Mouse (Mus musculus): ENCODE data around the gene Grin2b.
"Not testable (repeated sequence)": the region's sequence is repeated elsewhere in the genome, so short reads cannot be mapped to it uniquely, and the experiment has no call there.

Grin2b gene

GRCm38 (mm10) chr6:135706850-135707522 is 466.3 kb downstream of the Grin2b start:
- in situ Hi-C loops (cut with MboI; ENCODE audit: low sequenced_read_pairs): not testable (repeated sequence)

GRCm38 (mm10) chr6:135703655-135704054 is 469.7 kb downstream of the Grin2b start:
- in situ Hi-C loops (cut with MboI; ENCODE audit: low sequenced_read_pairs): no loop called here

GRCm38 (mm10) chr6:135701361-135701760 is 471.9 kb downstream of the Grin2b start:
- in situ Hi-C loops (cut with MboI; ENCODE audit: low sequenced_read_pairs): no loop called here

- in situ Hi-C loops (cut with MboI; ENCODE audit: low sequenced_read_pairs): no loop called here
Observed at GRCm38 (mm10) chr6:135700717-135701345, 472.5 kb downstream of the Grin2b start.

GRCm38 (mm10) chr6:135692533-135692932 is 480.8 kb downstream of the Grin2b start:
- in situ Hi-C loops (cut with MboI; ENCODE audit: low sequenced_read_pairs): no loop called here

GRCm38 (mm10) chr6:135691561-135691960 is 481.8 kb downstream of the Grin2b start:
- in situ Hi-C loops (cut with MboI; ENCODE audit: low sequenced_read_pairs): no loop called here

- in situ Hi-C loops (cut with MboI; ENCODE audit: low sequenced_read_pairs): no loop called here
Observed at GRCm38 (mm10) chr6:135687926-135688325, 485.4 kb downstream of the Grin2b start.

- in situ Hi-C loops (cut with MboI; ENCODE audit: low sequenced_read_pairs): no loop called here
Observed at GRCm38 (mm10) chr6:135684206-135684605, 489.1 kb downstream of the Grin2b start.

GRCm38 (mm10) chr6:135681423-135681822 is 491.9 kb downstream of the Grin2b start:
- in situ Hi-C loops (cut with MboI; ENCODE audit: low sequenced_read_pairs): not testable (repeated sequence)

- in situ Hi-C loops (cut with MboI; ENCODE audit: low sequenced_read_pairs): no loop called here
Observed at GRCm38 (mm10) chr6:135680105-135680710, 493.1 kb downstream of the Grin2b start.

GRCm38 (mm10) chr6:135674380-135674779 is 498.9 kb downstream of the Grin2b start:
- in situ Hi-C loops (cut with MboI; ENCODE audit: low sequenced_read_pairs): no loop called here

- in situ Hi-C loops (cut with MboI; ENCODE audit: low sequenced_read_pairs): no loop called here
Observed at GRCm38 (mm10) chr6:135672003-135672402, 501.3 kb downstream of the Grin2b start.
